Mouse (Mus musculus) erythroblast, adult 5-6 weeks (primary cell): ENCODE measurements around the gene Ocln. TPM values are rescaled to one million over a fixed set of nuclear protein-coding genes. Genes with fewer than 3 reads are reported as not detected.

Source experiments
- ATAC-seq: replicated peaks from 2 replicates; pipeline ENCODE4 v1.8.0; 2016; ENCODE audit warnings: moderate number of reproducible peaks, mild to moderate bottlenecking, moderate TSS enrichment, inconsistent platforms; ENCODE audit not compliant: poor library complexity, low FRiP score, severe bottlenecking
- total RNA-seq, 2 experiments: library from RNA; stranded (forward) in 1 of 2; stranded (reverse) in 1 of 2; fragments of 150-400 nt in 1 of 2; fragments of 200-764, 138-1000 nt in 1 of 2; gene quantifications; 2 replicates each; pipeline versions ENCODE4 v1.2.3 to v1.2.4; 2015 to 2017; ENCODE audit warnings: low replicate concordance in 2 of 2

Gene Ocln
- total RNA-seq (2015; ENCODE audit: low replicate concordance) = not detected in 2 replicates
- 1.4 TPM in 1 of 2 replicates, not detected in the other for total RNA-seq (2017; ENCODE audit: low replicate concordance)

- ATAC-seq = no peak
Observed at GRCm38 (mm10) chr13:100552369-100553041, at the start of gene Ocln. Gene Ocln (minus strand): TSS chr13:100552718.

GRCm38 (mm10) chr13:100601034-100601433 lies 48.5 kb upstream of the Ocln start:
- ATAC-seq = no peak

GRCm38 (mm10) chr13:100600317-100600716 lies 47.8 kb upstream of the Ocln start:
- ATAC-seq = no peak

GRCm38 (mm10) chr13:100597284-100597683 lies 44.8 kb upstream of the Ocln start:
- ATAC-seq = no peak

GRCm38 (mm10) chr13:100595552-100595885 lies 43.0 kb upstream of the Ocln start:
- ATAC-seq = no peak

- ATAC-seq = 0 out of 2 replicates have a peak, but pooled peaks have one; percentile 32
Observed at GRCm38 (mm10) chr13:100594838-100595551, 42.5 kb upstream of the Ocln start.

- ATAC-seq = peak; percentile 94
Observed at GRCm38 (mm10) chr13:100594041-100594792, 41.7 kb upstream of the Ocln start.

- peak; percentile 64 for ATAC-seq
Observed at GRCm38 (mm10) chr13:100588646-100589045, 36.1 kb upstream of the Ocln start.

GRCm38 (mm10) chr13:100582144-100582543 lies 29.6 kb upstream of the Ocln start:
- ATAC-seq = no peak

- no peak for ATAC-seq
Observed at GRCm38 (mm10) chr13:100581701-100582100, 29.2 kb upstream of the Ocln start.

- no peak for ATAC-seq
Observed at GRCm38 (mm10) chr13:100579951-100580350, 27.4 kb upstream of the Ocln start.

- no peak for ATAC-seq
Observed at GRCm38 (mm10) chr13:100579220-100579619, 26.7 kb upstream of the Ocln start.

GRCm38 (mm10) chr13:100575950-100576349 lies 23.4 kb upstream of the Ocln start:
- no peak for ATAC-seq

GRCm38 (mm10) chr13:100570713-100571112 lies 18.2 kb upstream of the Ocln start:
- no peak for ATAC-seq

- no peak for ATAC-seq
Observed at GRCm38 (mm10) chr13:100568359-100568758, 15.8 kb upstream of the Ocln start.

- ATAC-seq = no peak
Observed at GRCm38 (mm10) chr13:100559449-100559848, 6.9 kb upstream of the Ocln start.

- no peak for ATAC-seq
Observed at GRCm38 (mm10) chr13:100557011-100557410, 4.5 kb upstream of the Ocln start.

GRCm38 (mm10) chr13:100553042-100553437 lies 522 bp upstream of the Ocln start:
- ATAC-seq = no peak

- no peak for ATAC-seq
Observed at GRCm38 (mm10) chr13:100552009-100552368, 529 bp downstream of the Ocln start.

GRCm38 (mm10) chr13:100551371-100552008 lies 1.0 kb downstream of the Ocln start:
- no peak for ATAC-seq
